Comparison of ENCODE assay signal across 9 mouse cellular contexts in genomic region chr10:117731244-117732101, GRCm38 (mm10). TPM values are rescaled to one million over a fixed set of nuclear protein-coding genes. Genes with fewer than 3 reads are reported as not detected.
DNase-seq lines count a peak whose midpoint lies in the region; ATAC-seq and TF ChIP-seq lines count a peak whose summit lies in the region.
"Had no signal": no experiment of that assay in that cellular context is flagged by ENCODE, and none has a peak within 500 bp of the region (broad histone marks: within the 10 kb centered on the region; RNA-seq: fewer than 3 reads in every experiment).

No protein-coding gene starts in this region.

- dilution Hi-C loops in CH12.LX (cut with MboI; ENCODE audit: extremely low pct_ligation_motif_present, extremely low pct_unique_long_range_greater_than_20kb, low sequenced_read_pairs): no loop called here

- no peaks in the 10 kb centered on the region for H3K27me3 ChIP-seq in hindbrain, embryonic 11.5 days (ENCODE audit: control insufficient read depth, insufficient read depth, low read length)
- no peaks in the 10 kb centered on the region for H3K27me3 ChIP-seq in hindbrain, embryonic 13.5 days
- no peaks in the 10 kb centered on the region for H3K27me3 ChIP-seq in CH12.LX (replicated peaks)
- H3K27me3 ChIP-seq in heart, embryonic 14.5 days (ENCODE audit: control insufficient read depth, insufficient read depth, low read length): no peaks in the 10 kb centered on the region
- no peaks in the 10 kb centered on the region for H3K27me3 ChIP-seq in limb, embryonic 14.5 days (ENCODE audit: control insufficient read depth, insufficient read depth, low read length)
- H3K27me3 ChIP-seq: embryonic facial prominence, embryonic 12.5 days had no signal

- H3K4me1 ChIP-seq in hindbrain, embryonic 11.5 days (replicated peaks; ENCODE audit: control insufficient read depth, insufficient read depth, low read length): no peaks in the 10 kb centered on the region
- no peaks in the 10 kb centered on the region for H3K4me1 ChIP-seq in hindbrain, embryonic 13.5 days (replicated peaks)
- peaks cover 0 to 9% of the 10 kb centered on the region in 2 experiments; a peak in 1 of 4 replicates for H3K4me1 ChIP-seq in CH12.LX (ENCODE audit: control insufficient read depth in 1 of 2, insufficient read depth in 2 of 2)
- peaks cover 0 to 2% of the 10 kb centered on the region in 2 experiments; a peak in 2 of 4 replicates for H3K4me1 ChIP-seq in heart, embryonic 14.5 days (ENCODE audit: control insufficient read depth in 2 of 2, insufficient read depth in 2 of 2, low read length in 2 of 2)
- no peaks in the 10 kb centered on the region for H3K4me1 ChIP-seq in limb, embryonic 14.5 days (ENCODE audit: control insufficient read depth, insufficient read depth, low read length)
- H3K4me1 ChIP-seq in olfactory bulb, adult 2 months (ENCODE audit: control insufficient read depth, insufficient read depth, low read length): no peaks in the 10 kb centered on the region
- H3K4me1 ChIP-seq: embryonic facial prominence, embryonic 12.5 days had no signal

- in situ Hi-C loops in CH12.LX (cut with MboI; ENCODE audit: low pct_ligation_motif_present, low pct_unique_long_range_greater_than_20kb, low sequenced_read_pairs): no loop called here

- peak in 1 of 2 experiments; percentile 99; a peak in 2 of 4 replicates for TF ChIP-seq CTCF in CH12.LX (conservative IDR thresholded peaks at IDR 0.05 in 1 of 2, IDR thresholded peaks at IDR 0.05 in 1 of 2; ENCODE audit: low read depth in 2 of 2, low read length in 2 of 2)
- 0 out of 2 replicates have a peak, but pooled peaks have one; percentile 26 for TF ChIP-seq CTCF in olfactory bulb, adult 2 months (IDR thresholded peaks at IDR 0.05; ENCODE audit: insufficient read depth, low read depth, low read length)

- DNase-seq in hindbrain, embryonic 11.5 days (ENCODE audit: low spot score): peak; percentile 19
- DNase-seq in CH12.LX (ENCODE audit: extremely low read depth): peak; percentile 76
- DNase-seq in adrenal gland, postnatal 36 days: peak; percentile 76 to 77
- peak; percentile 26 for DNase-seq in limb, embryonic 14.5 days (ENCODE audit: low spot score)
- peak; percentile 53 to 67 for DNase-seq in urinary bladder, postnatal 36 days (ENCODE audit: low spot score in 2 of 2)

- TF ChIP-seq RAD21 in CH12.LX (IDR thresholded peaks at IDR 0.05; ENCODE audit: low read depth, low read length): peak; percentile 94

- H3K79me2 ChIP-seq in CH12.LX (replicated peaks; ENCODE audit: control insufficient read depth, extremely low read depth, insufficient read depth, poor library complexity, severe bottlenecking): no peaks in the 10 kb centered on the region

- no peak for TF ChIP-seq EP300 in CH12.LX (IDR thresholded peaks at IDR 0.05; ENCODE audit: low read length)

- H3K9me3 ChIP-seq in hindbrain, embryonic 11.5 days (ENCODE audit: control insufficient read depth, low read length): no peaks in the 10 kb centered on the region
- no peaks in the 10 kb centered on the region for H3K9me3 ChIP-seq in hindbrain, embryonic 13.5 days
- H3K9me3 ChIP-seq in CH12.LX (replicated peaks; ENCODE audit: low read length): no peaks in the 10 kb centered on the region
- no peaks in the 10 kb centered on the region for H3K9me3 ChIP-seq in heart, embryonic 14.5 days (ENCODE audit: control insufficient read depth, low read length)
- H3K9me3 ChIP-seq in limb, embryonic 14.5 days (ENCODE audit: control insufficient read depth, low read length): no peaks in the 10 kb centered on the region
- H3K9me3 ChIP-seq: embryonic facial prominence, embryonic 12.5 days had no signal

- no peak overlapping the region for H3K9ac ChIP-seq in hindbrain, embryonic 11.5 days (ENCODE audit: low read depth, low read length)
- H3K9ac ChIP-seq in hindbrain, embryonic 13.5 days: no peak overlapping the region
- no peak overlapping the region for H3K9ac ChIP-seq in CH12.LX (ENCODE audit: insufficient read depth, low read depth)
- no peak overlapping the region for H3K9ac ChIP-seq in heart, embryonic 14.5 days (ENCODE audit: low read length)
- H3K9ac ChIP-seq in limb, embryonic 14.5 days (ENCODE audit: low read depth, low read length, severe bottlenecking): no peak overlapping the region
- H3K9ac ChIP-seq: embryonic facial prominence, embryonic 12.5 days had no signal

- no peak for ATAC-seq in hindbrain, embryonic 11.5 days (ENCODE audit: low FRiP score)
- no peak for ATAC-seq in hindbrain, embryonic 13.5 days (ENCODE audit: low FRiP score)
- ATAC-seq in heart, embryonic 14.5 days (ENCODE audit: insufficient number of reproducible peaks, insufficient read depth, low FRiP score, low read depth): no peak; the same call in 1 of the 2 replicates
- no peak for ATAC-seq in limb, embryonic 14.5 days (ENCODE audit: low FRiP score, low read depth)

- H3K36me3 ChIP-seq in hindbrain, embryonic 11.5 days (ENCODE audit: control insufficient read depth, insufficient read depth, low read length): 0 out of 2 replicates have a peak, but pooled peaks cover 2% of the 10 kb centered on the region
- H3K36me3 ChIP-seq in hindbrain, embryonic 13.5 days: peaks cover 20% of the 10 kb centered on the region
- peaks cover 2 to 8% of the 10 kb centered on the region in 2 experiments for H3K36me3 ChIP-seq in CH12.LX (replicated peaks in 1 of 2; ENCODE audit: control insufficient read depth in 1 of 2, insufficient read depth in 1 of 2, low read length in 1 of 2)
- 0 out of 2 replicates have a peak, but pooled peaks cover under 1% of the 10 kb centered on the region for H3K36me3 ChIP-seq in heart, embryonic 14.5 days (ENCODE audit: control insufficient read depth, insufficient read depth, low read length)
- peaks cover 12% of the 10 kb centered on the region for H3K36me3 ChIP-seq in limb, embryonic 14.5 days (ENCODE audit: control insufficient read depth, insufficient read depth, low read length)

- TF ChIP-seq POLR2A in CH12.LX (IDR thresholded peaks at IDR 0.05; ENCODE audit: low read depth, low read length): 0 out of 2 replicates have a peak, but pooled peaks have one; percentile 28
- no peak for TF ChIP-seq POLR2A in limb, embryonic 14.5 days (IDR thresholded peaks at IDR 0.05; ENCODE audit: borderline replicate concordance, extremely low read depth, insufficient read depth, insufficient read length)
- no peak for TF ChIP-seq POLR2A in olfactory bulb, adult 2 months (IDR thresholded peaks at IDR 0.05; ENCODE audit: insufficient read depth, low read depth, low read length)

- no peak overlapping the region for H3K4me2 ChIP-seq in hindbrain, embryonic 11.5 days (replicated peaks; ENCODE audit: low read depth, low read length)
- no peak overlapping the region for H3K4me2 ChIP-seq in hindbrain, embryonic 13.5 days
- H3K4me2 ChIP-seq in CH12.LX (ENCODE audit: insufficient read depth, low read depth, poor library complexity, severe bottlenecking): peak overlapping the region; percentile 11; the same call in 1 of the 2 replicates
- peak overlapping the region; percentile 6; the same call in 1 of the 2 replicates for H3K4me2 ChIP-seq in heart, embryonic 14.5 days (ENCODE audit: low read length)
- no peak overlapping the region for H3K4me2 ChIP-seq in limb, embryonic 14.5 days (replicated peaks; ENCODE audit: low read depth, low read length, severe bottlenecking)
- H3K4me2 ChIP-seq: embryonic facial prominence, embryonic 12.5 days had no signal

- H3K4me3 ChIP-seq in hindbrain, embryonic 11.5 days (ENCODE audit: low read depth, low read length): no peak overlapping the region
- no peak overlapping the region for H3K4me3 ChIP-seq in hindbrain, embryonic 13.5 days
- H3K4me3 ChIP-seq in CH12.LX (replicated peaks in 1 of 3; ENCODE audit: low read depth in 2 of 3, low read length in 2 of 3, poor library complexity in 1 of 3): no peak overlapping the region
- H3K4me3 ChIP-seq in heart, embryonic 14.5 days (ENCODE audit: control insufficient read depth in 1 of 2, insufficient read depth in 1 of 2, low read depth in 1 of 2, low read length in 2 of 2): no peak overlapping the region
- no peak overlapping the region for H3K4me3 ChIP-seq in limb, embryonic 14.5 days (replicated peaks; ENCODE audit: low read length)
- H3K4me3 ChIP-seq in olfactory bulb, adult 2 months (ENCODE audit: insufficient read depth, low read depth, low read length): no peak overlapping the region
- H3K4me3 ChIP-seq: embryonic facial prominence, embryonic 12.5 days had no signal

- no peak overlapping the region for H3K27ac ChIP-seq in hindbrain, embryonic 11.5 days (ENCODE audit: low read depth, low read length)
- H3K27ac ChIP-seq in hindbrain, embryonic 13.5 days: no peak overlapping the region
- no peak overlapping the region for H3K27ac ChIP-seq in CH12.LX (ENCODE audit: insufficient read depth, low read depth)
- H3K27ac ChIP-seq in heart, embryonic 14.5 days (replicated peaks in 1 of 2; ENCODE audit: control insufficient read depth in 1 of 2, insufficient read depth in 1 of 2, low read depth in 2 of 2, low read length in 2 of 2): no peak overlapping the region
- no peak overlapping the region for H3K27ac ChIP-seq in limb, embryonic 14.5 days (replicated peaks; ENCODE audit: low read depth, low read length)
- H3K27ac ChIP-seq in olfactory bulb, adult 2 months (ENCODE audit: insufficient read depth, low read depth, low read length): no peak overlapping the region
- H3K27ac ChIP-seq: embryonic facial prominence, embryonic 12.5 days had no signal

- WGBS in hindbrain, embryonic 11.5 days: 60% methylated on average over 14 of the region's 15 CpGs
- 65% methylated on average over 15 of the region's 15 CpGs for WGBS in hindbrain, embryonic 13.5 days
- WGBS in heart, embryonic 14.5 days: 51% methylated on average over 14 of the region's 15 CpGs
- 58% methylated on average over 14 of the region's 15 CpGs for WGBS in limb, embryonic 14.5 days
- WGBS in olfactory bulb, adult 2 months: 59% methylated on average over 15 of the region's 15 CpGs

RNA-seq across cellular contexts. Expression of gene Slc35e3, which starts 14.7 kb away (rescaled TPM):
- polyA plus RNA-seq in hindbrain, embryonic 11.5 days (2014; fragmentation: Nextera tagmentation; extraction: Ambion mirVana): 18.2 and 20.3 TPM in 2 replicates
- 31.1 and 33.2 TPM in 2 replicates for polyA plus RNA-seq in hindbrain, embryonic 13.5 days (2015; fragmentation: Nextera tagmentation; extraction: Ambion mirVana)
- total RNA-seq in CH12.LX (2012; rRNA removed) (5.0 and 6.4 TPM in 2 replicates), CH12.LX (2014; rRNA removed) (1.4 and 2.2 TPM in 2 replicates)
- 9.7 and 9.8 TPM in 2 replicates for polyA plus RNA-seq in CH12.LX (2012; ENCODE audit: insufficient read length, low read depth)
- total RNA-seq in adrenal gland, postnatal 36 days (2021): 10 to 100 TPM; 15.1 to 15.6 TPM
- 5.9 and 7.7 TPM in 2 replicates for polyA plus RNA-seq in heart, embryonic 14.5 days (2014; fragmentation: Nextera tagmentation; extraction: Ambion mirVana)
- polyA plus RNA-seq in limb, embryonic 14.5 days (2012; rRNA removed): 36.2 and 43.8 TPM in 2 replicates
- 21.7 and 26.7 TPM in 2 replicates for polyA plus RNA-seq in limb, embryonic 14.5 days (2014; fragmentation: Nextera tagmentation; extraction: Ambion mirVana)
- not detected in 2 replicates for polyA plus RNA-seq in olfactory bulb, adult 2 months (2012; ENCODE audit: insufficient read depth, insufficient read length, low replicate concordance, missing spikeins)

RNA-seq across cellular contexts. Expression of gene Mdm2, which starts 20.9 kb away (rescaled TPM):
- 76.6 and 87.8 TPM in 2 replicates for polyA plus RNA-seq in hindbrain, embryonic 11.5 days (2014; fragmentation: Nextera tagmentation; extraction: Ambion mirVana)
- polyA plus RNA-seq in hindbrain, embryonic 13.5 days (2015; fragmentation: Nextera tagmentation; extraction: Ambion mirVana): 53.6 and 56.5 TPM in 2 replicates
- 136 and 166 TPM in 2 replicates for total RNA-seq in CH12.LX (2012; rRNA removed)
- total RNA-seq in CH12.LX (2014; rRNA removed): 104 and 112 TPM in 2 replicates
- polyA plus RNA-seq in CH12.LX (2012; ENCODE audit: insufficient read length, low read depth): 74.9 and 79.8 TPM in 2 replicates
- 10 to 100 TPM; 54.9 to 56.8 TPM for total RNA-seq in adrenal gland, postnatal 36 days (2021)
- polyA plus RNA-seq in heart, embryonic 14.5 days (2014; fragmentation: Nextera tagmentation; extraction: Ambion mirVana): 48.9 and 49.0 TPM in 2 replicates
- 56.9 and 59.9 TPM in 2 replicates for polyA plus RNA-seq in limb, embryonic 14.5 days (2012; rRNA removed)
- 32.9 and 39.2 TPM in 2 replicates for polyA plus RNA-seq in limb, embryonic 14.5 days (2014; fragmentation: Nextera tagmentation; extraction: Ambion mirVana)
- not detected in 2 replicates for polyA plus RNA-seq in olfactory bulb, adult 2 months (2012; ENCODE audit: insufficient read depth, insufficient read length, low replicate concordance, missing spikeins)

Comparison
In these comparisons a context has a peak if more than half of its experiments do, and no peak if none do; other contexts are left out.
1. DNase-seq: peak in every context shown above with its lines; median percentile 76 in adrenal gland, postnatal 36 days; 76 in CH12.LX; 60 in urinary bladder, postnatal 36 days; 26 in limb, embryonic 14.5 days; 19 in hindbrain, embryonic 11.5 days.
2. H3K4me2 ChIP-seq: peak in CH12.LX (single experiment) and heart, embryonic 14.5 days (single experiment); none in hindbrain, embryonic 11.5 days (single experiment), hindbrain, embryonic 13.5 days (single experiment) and limb, embryonic 14.5 days (single experiment).
3. RNA of gene Mdm2, which starts 20.9 kb away (polyA plus RNA-seq): 76.6 to 87.8 TPM in hindbrain, embryonic 11.5 days, 74.9 to 79.8 TPM in CH12.LX, 32.9 to 59.9 TPM in limb, embryonic 14.5 days, 53.6 to 56.5 TPM in hindbrain, embryonic 13.5 days and 48.9 to 49.0 TPM in heart, embryonic 14.5 days; not detected in olfactory bulb, adult 2 months; every median in the first group is over 10 times any median in the second.